Mouse (Mus musculus) adrenal gland, postnatal 4 days (tissue): ENCODE measurements at regions not wholly inside any gene's neighbourhood (a gene's known extent, or its start where the extent isn't known, plus 50 kb on each side); places are given as distances from the start of the nearest gene placed in this dataset.

Source experiments
- DNase-seq, 2 experiments: peaks; one replicate each; pipeline ENCODE4 v3.0.0; 2021 to 2022; ENCODE audit warnings: low spot score in 2 of 2, mixed read lengths in 2 of 2

- no peak for DNase-seq
Observed at GRCm38 (mm10) chr8:113176591-113176990, 458.8 kb upstream of the Mon1b start.

- no peak for DNase-seq
Observed at GRCm38 (mm10) chr8:113183186-113183585, 452.2 kb upstream of the Mon1b start.

DNA sequence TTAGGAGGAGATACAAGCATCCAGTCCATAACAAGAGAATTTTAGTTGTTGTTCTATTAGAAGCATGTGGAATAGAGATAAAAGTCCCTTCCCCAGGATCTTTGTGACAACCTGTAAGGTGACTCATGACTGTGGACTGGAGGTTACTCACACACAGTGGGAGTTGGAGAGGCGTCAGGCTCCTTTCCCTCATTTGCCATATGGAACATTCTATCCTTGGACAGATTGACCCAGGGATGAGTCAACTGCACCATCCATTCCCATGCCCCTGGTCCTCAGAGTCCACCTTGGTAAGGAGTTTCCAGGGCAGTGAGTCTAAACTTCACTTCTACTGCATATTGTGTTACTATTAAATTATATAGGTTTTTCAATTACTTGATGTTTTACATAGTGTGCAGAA lies 444.9 kb upstream of the Mon1b start:
- DNase-seq: no peak

- DNase-seq: no peak
Observed at GRCm38 (mm10) chr8:113191537-113191936, 443.9 kb upstream of the Mon1b start.
